Mouse (Mus musculus) heart, postnatal 10 days (tissue): Measurements from ENCODE around the gene Coch. TPM values are rescaled to one million over a fixed set of nuclear protein-coding genes. Genes with fewer than 3 reads are reported as not detected.
"Not testable (repeated sequence)": the region's sequence is repeated elsewhere in the genome, so short reads cannot be mapped to it uniquely, and the experiment has no call there.

Experiments used
- DNase-seq, 2 experiments: peaks; one replicate each; pipeline ENCODE4 v3.0.0; 2021
- intact Hi-C: fragments of 180-260 bp; cut with DNase I; formaldehyde crosslinking; loops from one replicate; pipeline ENCODE4 v1.15.1; 2025
- total RNA-seq, 2 experiments: library from RNA; stranded (reverse); gene quantifications; 2 replicates each; pipeline ENCODE4 v1.2.3; 2021

Gene Coch
- under 1 TPM; 0.20 to 0.38 TPM for total RNA-seq

- intact Hi-C loops: no loop called here
- peak in 1 of 2 experiments; percentile 18 for DNase-seq
Measured at GRCm38 (mm10) chr12:51593229-51594029, at the start of gene Coch. TSS of gene Coch (plus strand) at chr12:51593341.

GRCm38 (mm10) chr12:51543402-51543960, 49.7 kb upstream of the Coch start:
- intact Hi-C loops: no loop called here
- DNase-seq: no peak

GRCm38 (mm10) chr12:51555041-51555440, 38.1 kb upstream of the Coch start:
- intact Hi-C loops: no loop called here
- no peak for DNase-seq

- intact Hi-C loops: no loop called here
- no peak for DNase-seq
Measured at GRCm38 (mm10) chr12:51561416-51561815, 31.7 kb upstream of the Coch start.

GRCm38 (mm10) chr12:51567225-51567624, 25.9 kb upstream of the Coch start:
- intact Hi-C loops: no loop called here

GRCm38 (mm10) chr12:51569472-51569871, 23.7 kb upstream of the Coch start:
- DNase-seq: no peak
- intact Hi-C loops: no loop called here

More at GRCm38 (mm10) chr12:51567225-51567624, 25.9 kb upstream of the Coch start:
- no peak for DNase-seq

GRCm38 (mm10) chr12:51569944-51570343, 23.2 kb upstream of the Coch start:
- intact Hi-C loops: no loop called here
- DNase-seq: no peak

- no peak for DNase-seq
- intact Hi-C loops: no loop called here
Measured at GRCm38 (mm10) chr12:51572651-51573050, 20.5 kb upstream of the Coch start.

- intact Hi-C loops, DNase-seq: not testable (repeated sequence)
Measured at GRCm38 (mm10) chr12:51577816-51578215, 15.3 kb upstream of the Coch start.

- intact Hi-C loops: no loop called here
Measured at GRCm38 (mm10) chr12:51589263-51589662, 3.9 kb upstream of the Coch start.

GRCm38 (mm10) chr12:51591921-51592320, 1.2 kb upstream of the Coch start:
- no peak for DNase-seq
- intact Hi-C loops: no loop called here

More at GRCm38 (mm10) chr12:51589263-51589662, 3.9 kb upstream of the Coch start:
- no peak for DNase-seq

- no peak for DNase-seq
- intact Hi-C loops: no loop called here
Measured at GRCm38 (mm10) chr12:51592888-51593228, 283 bp upstream of the Coch start.

- intact Hi-C loops: no loop called here
Measured at GRCm38 (mm10) chr12:51594030-51594470, 909 bp downstream of the Coch start.

GRCm38 (mm10) chr12:51603306-51603705, 10.2 kb downstream of the Coch start:
- intact Hi-C loops: no loop called here
- no peak for DNase-seq

More at GRCm38 (mm10) chr12:51594030-51594470, 909 bp downstream of the Coch start:
- no peak for DNase-seq

- intact Hi-C loops: no loop called here
- DNase-seq: no peak
Measured at GRCm38 (mm10) chr12:51606138-51606537, 13.0 kb downstream of the Coch start.

- intact Hi-C loops: no loop called here
- no peak for DNase-seq
Measured at GRCm38 (mm10) chr12:51612361-51612760, 19.2 kb downstream of the Coch start.

GRCm38 (mm10) chr12:51620572-51620971, 27.4 kb downstream of the Coch start:
- intact Hi-C loops: loop anchor here (5.0 kb wide), 1 partner anchor 218 kb away; no protein-coding TSS in a partner anchor

GRCm38 (mm10) chr12:51621161-51621560, 28.0 kb downstream of the Coch start:
- DNase-seq: no peak
- intact Hi-C loops: loop anchor here (5.0 kb wide), 1 partner anchor 219 kb away; no protein-coding TSS in a partner anchor

More at GRCm38 (mm10) chr12:51620572-51620971, 27.4 kb downstream of the Coch start:
- DNase-seq: no peak

- intact Hi-C loops: loop anchor here (5.0 kb wide), 1 partner anchor 221 kb away; no protein-coding TSS in a partner anchor
- DNase-seq: no peak
Measured at GRCm38 (mm10) chr12:51622670-51623365, 29.7 kb downstream of the Coch start.

GRCm38 (mm10) chr12:51623366-51623694, 30.2 kb downstream of the Coch start:
- intact Hi-C loops: loop anchor here (5.0 kb wide), 1 partner anchor 221 kb away; no protein-coding TSS in a partner anchor
- DNase-seq: no peak

- intact Hi-C loops: no loop called here
- DNase-seq: no peak
Measured at GRCm38 (mm10) chr12:51633481-51633880, 40.3 kb downstream of the Coch start.
